Comparison of ENCODE assay signal across 8 mouse cellular contexts in genomic region chr1:133236693-133237440, GRCm38 (mm10).
DNase-seq lines count a peak whose midpoint lies in the region; ATAC-seq lines count a peak whose summit lies in the region.

No protein-coding gene starts in this region.

- H3K27me3 ChIP-seq in hindbrain, embryonic 12.5 days = peaks cover 2% of the 10 kb centered on the region; the same call in 1 of the 2 replicates
- H3K27me3 ChIP-seq in hindbrain, embryonic 11.5 days (ENCODE audit: control insufficient read depth, insufficient read depth, low read length) = no peaks in the 10 kb centered on the region
- H3K27me3 ChIP-seq in lung, embryonic 15.5 days = no peaks in the 10 kb centered on the region; the same call in 1 of the 2 replicates
- H3K27me3 ChIP-seq in stomach, embryonic 15.5 days (replicated peaks) = no peaks in the 10 kb centered on the region

- 24% methylated on average over 8 of the region's 8 CpGs for WGBS in hindbrain, embryonic 12.5 days
- 29% methylated on average over 8 of the region's 8 CpGs for WGBS in hindbrain, embryonic 11.5 days
- WGBS in lung, embryonic 15.5 days = 20% methylated on average over 8 of the region's 8 CpGs
- 20% methylated on average over 8 of the region's 8 CpGs for WGBS in stomach, embryonic 15.5 days

- no peak overlapping the region for H3K4me3 ChIP-seq in hindbrain, embryonic 12.5 days
- no peak overlapping the region for H3K4me3 ChIP-seq in hindbrain, embryonic 11.5 days (ENCODE audit: low read depth, low read length)
- H3K4me3 ChIP-seq in lung, embryonic 15.5 days = no peak overlapping the region
- no peak overlapping the region for H3K4me3 ChIP-seq in stomach, embryonic 15.5 days (replicated peaks)

- no peaks in the 10 kb centered on the region for H3K9me3 ChIP-seq in hindbrain, embryonic 12.5 days (replicated peaks)
- H3K9me3 ChIP-seq in hindbrain, embryonic 11.5 days (ENCODE audit: control insufficient read depth, low read length) = no peaks in the 10 kb centered on the region
- H3K9me3 ChIP-seq in lung, embryonic 15.5 days = no peaks in the 10 kb centered on the region
- no peaks in the 10 kb centered on the region for H3K9me3 ChIP-seq in stomach, embryonic 15.5 days

- no peak for DNase-seq in hindbrain, embryonic 11.5 days (ENCODE audit: low spot score)
- DNase-seq in heart, adult 18-20 months = peak; percentile 75 to 89
- peak; percentile 86 to 90 for DNase-seq in kidney, adult 8-10 months
- no peak for DNase-seq in layer of hippocampus, postnatal 14 days (ENCODE audit: low spot score in 2 of 2)

- H3K27ac ChIP-seq in hindbrain, embryonic 12.5 days = no peak overlapping the region
- no peak overlapping the region for H3K27ac ChIP-seq in hindbrain, embryonic 11.5 days (ENCODE audit: low read depth, low read length)
- H3K27ac ChIP-seq in lung, embryonic 15.5 days = peak overlapping the region; percentile 83
- peak overlapping the region; percentile 87 for H3K27ac ChIP-seq in stomach, embryonic 15.5 days

- no peaks in the 10 kb centered on the region for H3K36me3 ChIP-seq in hindbrain, embryonic 12.5 days
- no peaks in the 10 kb centered on the region for H3K36me3 ChIP-seq in hindbrain, embryonic 11.5 days (ENCODE audit: control insufficient read depth, insufficient read depth, low read length)
- H3K36me3 ChIP-seq in lung, embryonic 15.5 days = no peaks in the 10 kb centered on the region
- H3K36me3 ChIP-seq in stomach, embryonic 15.5 days = no peaks in the 10 kb centered on the region

- ATAC-seq in hindbrain, embryonic 12.5 days (ENCODE audit: low FRiP score) = peak; percentile 20; the same call in 1 of the 2 replicates
- no peak for ATAC-seq in hindbrain, embryonic 11.5 days (ENCODE audit: low FRiP score)
- ATAC-seq in lung, embryonic 15.5 days (ENCODE audit: borderline replicate concordance, extremely low read depth, low FRiP score, low TSS enrichment) = peak; percentile 84
- ATAC-seq in stomach, embryonic 15.5 days (ENCODE audit: insufficient read depth, low FRiP score, low read depth) = peak; percentile 77
- no peak for ATAC-seq in cerebellum, adult (ENCODE audit: insufficient number of reproducible peaks, low FRiP score, low TSS enrichment)

- H3K4me2 ChIP-seq in hindbrain, embryonic 12.5 days (replicated peaks) = no peak overlapping the region
- no peak overlapping the region for H3K4me2 ChIP-seq in hindbrain, embryonic 11.5 days (replicated peaks; ENCODE audit: low read depth, low read length)
- peak overlapping the region; percentile 18 for H3K4me2 ChIP-seq in lung, embryonic 15.5 days
- peak overlapping the region; percentile 1; the same call in 1 of the 2 replicates for H3K4me2 ChIP-seq in stomach, embryonic 15.5 days

- 0 out of 2 replicates have a peak overlapping the region, but pooled peaks have one; percentile 32 for H3K9ac ChIP-seq in hindbrain, embryonic 12.5 days
- H3K9ac ChIP-seq in hindbrain, embryonic 11.5 days (ENCODE audit: low read depth, low read length) = no peak overlapping the region
- no peak overlapping the region for H3K9ac ChIP-seq in lung, embryonic 15.5 days
- no peak overlapping the region for H3K9ac ChIP-seq in stomach, embryonic 15.5 days

- H3K4me1 ChIP-seq in hindbrain, embryonic 12.5 days = peaks cover 37% of the 10 kb centered on the region
- H3K4me1 ChIP-seq in hindbrain, embryonic 11.5 days (replicated peaks; ENCODE audit: control insufficient read depth, insufficient read depth, low read length) = peaks cover 4% of the 10 kb centered on the region
- H3K4me1 ChIP-seq in lung, embryonic 15.5 days = peaks cover 56% of the 10 kb centered on the region
- peaks cover 38% of the 10 kb centered on the region for H3K4me1 ChIP-seq in stomach, embryonic 15.5 days

Comparison
In these comparisons a context has a peak if more than half of its experiments do, and no peak if none do; other contexts are left out.
1. ATAC-seq: peak in hindbrain, embryonic 12.5 days (single experiment), lung, embryonic 15.5 days (single experiment) and stomach, embryonic 15.5 days (single experiment); none in hindbrain, embryonic 11.5 days (single experiment) and cerebellum, adult (single experiment).
2. H3K27ac ChIP-seq: peak in lung, embryonic 15.5 days (single experiment) and stomach, embryonic 15.5 days (single experiment); none in hindbrain, embryonic 12.5 days (single experiment) and hindbrain, embryonic 11.5 days (single experiment).
3. H3K4me2 ChIP-seq: peak in lung, embryonic 15.5 days (single experiment) and stomach, embryonic 15.5 days (single experiment); none in hindbrain, embryonic 12.5 days (single experiment) and hindbrain, embryonic 11.5 days (single experiment).
4. DNase-seq: peak in heart, adult 18-20 months (2 of 2) and kidney, adult 8-10 months (2 of 2); none in hindbrain, embryonic 11.5 days (single experiment) and layer of hippocampus, postnatal 14 days (0 of 2).